Mouse (Mus musculus) C2C12 (cell line): ENCODE measurements around the gene 6330409D20Rik.
A peak's percentile ranks its signal among the peaks of the same experiment; 100 is the strongest.

Source experiments
- CTCF ChIP-seq: IDR thresholded peaks from one replicate; pipeline ENCODE4 v1.5.1; 2011; ENCODE audit not compliant: control insufficient read depth, insufficient read depth, insufficient read length
- MAX ChIP-seq: IDR thresholded peaks from one replicate; pipeline ENCODE4 v1.6.1; 2011; ENCODE audit warnings: mild to moderate bottlenecking, control low read depth
- MYOG ChIP-seq: IDR thresholded peaks from one replicate; pipeline ENCODE4 v1.6.1; 2011; ENCODE audit not compliant: control insufficient read depth, insufficient read length; ENCODE audit errors: extremely low read depth

- TF ChIP-seq CTCF = peak; percentile 94
- no peak for TF ChIP-seq MYOG
- no peak for TF ChIP-seq MAX
These were observed 16.4 kb upstream of the 6330409D20Rik start, which contains the start of gene Tor2a for GRCm38 (mm10) chr2:32757056-32757845.
